Mouse (Mus musculus): ENCODE data around the gene Samd14.
A peak's percentile ranks its signal among the peaks of the same experiment; 100 is the strongest.

The Samd14 gene

GRCm38 (mm10) chr11:94990102-94990748 is 19.5 kb upstream of the Samd14 start:
- DNase-seq (ENCODE audit: low spot score) = no peak

GRCm38 (mm10) chr11:94990749-94991577 is 18.7 kb upstream of the Samd14 start, which contains the start of gene Ppp1r9b:
Gene Ppp1r9b (plus strand): TSS chr11:94991035.
- peak; percentile 87 for DNase-seq (ENCODE audit: low spot score)

GRCm38 (mm10) chr11:94991641-94992479 is 17.8 kb upstream of the Samd14 start:
- peak; percentile 41 for DNase-seq (ENCODE audit: low spot score)

- no peak for DNase-seq (ENCODE audit: low spot score)
These were observed 17.3 kb upstream of the Samd14 start for GRCm38 (mm10) chr11:94992480-94992753.

GRCm38 (mm10) chr11:94992754-94993606 is 16.7 kb upstream of the Samd14 start:
- peak; percentile 21 for DNase-seq (ENCODE audit: low spot score)

GRCm38 (mm10) chr11:94994208-94994814 is 15.4 kb upstream of the Samd14 start:
- DNase-seq (ENCODE audit: low spot score) = no peak

GRCm38 (mm10) chr11:94994947-94995772 is 14.5 kb upstream of the Samd14 start:
- no peak for DNase-seq (ENCODE audit: low spot score)

GRCm38 (mm10) chr11:94996101-94996500 is 13.6 kb upstream of the Samd14 start:
- DNase-seq (ENCODE audit: low spot score) = no peak

GRCm38 (mm10) chr11:94996984-94997383 is 12.7 kb upstream of the Samd14 start:
- no peak for DNase-seq (ENCODE audit: low spot score)

GRCm38 (mm10) chr11:94997596-94997995 is 12.1 kb upstream of the Samd14 start:
- DNase-seq (ENCODE audit: low spot score) = no peak

GRCm38 (mm10) chr11:94998041-94998531 is 11.6 kb upstream of the Samd14 start:
- DNase-seq (ENCODE audit: low spot score) = peak; percentile 76

- no peak for DNase-seq (ENCODE audit: low spot score)
These were observed 9.6 kb upstream of the Samd14 start for GRCm38 (mm10) chr11:95000128-95000527.

GRCm38 (mm10) chr11:95000548-95000947 is 9.1 kb upstream of the Samd14 start:
- peak; percentile 57 for DNase-seq (ENCODE audit: low spot score)

- DNase-seq (ENCODE audit: low spot score) = peak; percentile 50
These were observed 8.6 kb upstream of the Samd14 start for GRCm38 (mm10) chr11:95001058-95001457.

- no peak for DNase-seq (ENCODE audit: low spot score)
These were observed 7.9 kb upstream of the Samd14 start for GRCm38 (mm10) chr11:95001584-95002347.

GRCm38 (mm10) chr11:95002705-95003104 is 7.0 kb upstream of the Samd14 start:
- no peak for DNase-seq (ENCODE audit: low spot score)

GRCm38 (mm10) chr11:95004136-95004936 is 5.3 kb upstream of the Samd14 start:
- no peak for DNase-seq (ENCODE audit: low spot score)

- DNase-seq (ENCODE audit: low spot score) = no peak
These were observed 4.8 kb upstream of the Samd14 start for GRCm38 (mm10) chr11:95004937-95005198.

GRCm38 (mm10) chr11:95006038-95006437 is 3.6 kb upstream of the Samd14 start:
- no peak for DNase-seq (ENCODE audit: low spot score)

Measured in T-cell, adult 2 months (primary cell).